Mouse (Mus musculus) G1E (cell line): ENCODE measurements around the gene Mark2.

Experiments used
- CTCF ChIP-seq: IDR thresholded peaks from 2 replicates; pipeline ENCODE4 v1.5.1; 2012; ENCODE audit warnings: low read depth, low read length, inconsistent platforms, mixed read lengths
- TAL1 ChIP-seq: conservative IDR thresholded peaks from 2 replicates; pipeline ENCODE4 v1.6.1; 2012; ENCODE audit warnings: low read depth, low read length, inconsistent platforms, mixed read lengths

DNA sequence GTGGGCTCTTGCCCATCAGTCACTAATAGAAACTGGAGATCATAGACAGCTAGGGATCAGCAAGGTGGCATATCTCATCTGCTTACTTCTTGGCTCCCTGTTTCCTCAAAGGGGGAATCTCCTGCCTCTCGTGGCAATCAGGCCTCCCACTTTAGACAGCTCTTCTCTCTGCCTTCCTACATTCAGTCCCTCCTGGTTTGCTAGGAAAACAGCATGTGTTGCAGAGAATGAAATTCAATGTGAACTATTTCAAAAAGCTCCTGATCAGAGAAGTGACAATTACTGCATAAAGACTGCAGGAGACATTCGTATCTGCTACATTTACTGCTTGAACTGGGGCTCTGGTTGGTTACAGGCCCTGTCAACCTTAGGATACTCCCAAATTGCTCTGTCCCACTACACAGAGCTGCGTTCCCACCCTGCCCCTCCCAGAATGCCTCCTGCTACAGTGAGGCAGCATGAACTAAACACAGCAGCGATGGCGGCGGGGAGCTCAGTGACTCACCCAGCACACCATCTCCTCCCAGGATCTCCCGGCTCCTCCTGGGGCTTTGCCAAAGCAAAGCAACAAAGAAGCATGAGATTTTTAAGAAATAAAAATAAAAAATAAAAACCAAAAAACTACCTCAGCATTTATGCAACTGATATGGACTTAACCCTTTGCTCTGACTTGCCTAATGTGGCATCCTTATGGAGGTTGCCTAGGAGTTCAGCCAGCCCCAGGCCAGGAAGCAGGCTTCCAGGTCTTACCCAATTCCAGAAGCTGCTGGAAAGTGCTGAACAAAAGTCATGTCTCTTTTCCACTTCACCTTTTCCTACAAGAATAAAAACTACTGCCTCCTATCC, 39.8 kb downstream of the Mark2 start:
- TF ChIP-seq CTCF (no peak), TAL1 (no peak)
